Mouse (Mus musculus) embryo, embryonic 11 days (tissue): ENCODE data around the gene Cfap61.

ENCODE experiments used
- DNase-seq: peaks from one replicate; pipeline ENCODE4 v3.0.0-alpha.2; 2015

Cfap61 gene

DNA sequence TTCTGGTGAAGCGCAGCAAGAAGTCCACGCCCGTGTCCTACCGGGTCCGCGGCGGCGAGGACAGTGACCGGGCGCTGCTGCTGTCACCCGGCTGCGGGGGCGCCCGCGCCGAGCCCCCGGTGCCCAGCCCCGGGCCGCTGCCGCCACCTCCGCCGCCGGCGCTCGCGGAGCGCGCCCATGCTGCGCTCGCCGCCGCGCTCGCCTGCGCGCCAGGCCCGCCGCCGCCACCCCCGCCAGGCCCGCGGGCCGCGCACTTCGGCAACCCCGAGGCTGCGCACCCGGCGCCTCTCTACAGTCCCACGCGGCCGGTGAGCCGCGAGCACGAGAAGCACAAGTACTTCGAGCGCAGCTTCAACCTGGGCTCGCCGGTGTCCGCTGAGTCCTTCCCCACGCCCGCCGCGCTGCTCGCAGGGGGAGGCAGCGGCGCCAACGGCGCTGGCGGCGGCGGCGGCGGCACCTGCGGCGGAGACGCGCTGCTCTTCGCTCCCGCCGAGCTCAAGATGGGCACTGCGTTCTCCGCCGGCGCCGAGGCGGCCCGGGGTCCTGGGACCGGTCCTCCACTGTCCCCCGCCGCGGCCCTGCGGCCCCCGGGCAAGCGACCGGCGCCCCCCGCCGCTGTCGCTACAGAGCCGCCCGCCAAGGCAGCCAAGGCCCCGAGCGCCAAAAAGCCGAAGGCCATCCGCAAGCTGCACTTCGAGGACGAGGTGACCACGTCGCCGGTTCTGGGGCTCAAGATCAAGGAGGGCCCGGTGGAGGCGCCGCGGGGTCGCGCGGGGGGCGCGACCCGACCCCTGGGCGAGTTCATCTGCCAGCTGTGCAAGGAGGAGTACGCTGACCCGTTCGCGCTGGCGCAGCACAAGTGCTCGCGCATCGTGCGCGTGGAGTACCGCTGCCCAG, 287.9 kb downstream of the Cfap61 start:
- peak; percentile 74 for DNase-seq

DNA sequence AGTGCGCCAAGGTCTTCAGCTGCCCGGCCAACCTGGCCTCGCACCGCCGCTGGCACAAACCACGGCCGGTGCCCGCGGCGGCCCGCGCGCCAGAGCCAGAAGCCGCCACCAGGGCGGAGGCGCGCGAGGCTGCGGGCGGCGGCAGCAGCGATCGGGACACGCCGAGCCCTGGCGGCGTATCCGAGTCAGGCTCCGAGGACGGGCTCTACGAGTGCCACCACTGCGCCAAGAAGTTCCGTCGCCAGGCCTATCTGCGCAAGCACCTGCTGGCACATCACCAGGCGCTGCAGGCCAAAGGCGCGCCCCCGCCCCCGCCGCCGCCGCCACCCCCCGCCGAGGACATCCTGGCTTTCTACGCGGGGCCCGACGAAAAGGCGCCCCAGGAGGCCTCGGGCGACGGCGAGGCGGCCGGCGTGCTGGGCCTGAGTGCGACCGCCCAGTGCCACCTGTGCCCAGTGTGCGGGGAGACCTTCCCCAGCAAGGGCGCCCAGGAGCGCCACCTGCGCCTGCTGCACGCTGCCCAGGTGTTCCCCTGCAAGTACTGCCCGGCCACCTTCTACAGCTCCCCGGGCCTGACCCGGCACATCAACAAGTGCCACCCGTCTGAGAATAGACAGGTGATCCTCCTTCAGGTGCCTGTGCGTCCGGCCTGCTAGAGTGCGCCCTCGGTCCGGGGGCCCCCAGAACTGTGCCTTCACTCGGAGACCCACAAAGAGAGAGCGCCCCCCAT, 288.8 kb downstream of the Cfap61 start:
- DNase-seq, result peak; percentile 72

DNA sequence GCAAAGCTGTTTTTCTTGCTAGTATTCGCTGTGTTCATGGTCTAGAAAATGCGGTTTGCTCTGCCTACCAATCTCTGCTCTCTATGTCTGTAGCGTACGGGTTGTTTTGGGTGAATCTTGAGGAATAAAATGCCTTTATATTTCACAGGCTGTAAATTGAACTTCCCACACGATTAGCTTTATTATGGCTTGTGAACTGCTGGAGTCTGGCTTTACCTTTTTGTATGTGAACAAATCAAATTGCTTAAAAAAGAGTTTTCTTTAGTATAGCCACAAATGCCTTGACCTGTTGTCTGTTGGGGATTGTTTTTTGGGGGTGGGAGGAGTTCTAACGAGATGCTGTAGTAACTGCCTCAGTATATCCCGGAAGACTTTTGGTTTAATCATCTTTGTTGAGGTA, 289.6 kb downstream of the Cfap61 start:
- no peak for DNase-seq

DNA sequence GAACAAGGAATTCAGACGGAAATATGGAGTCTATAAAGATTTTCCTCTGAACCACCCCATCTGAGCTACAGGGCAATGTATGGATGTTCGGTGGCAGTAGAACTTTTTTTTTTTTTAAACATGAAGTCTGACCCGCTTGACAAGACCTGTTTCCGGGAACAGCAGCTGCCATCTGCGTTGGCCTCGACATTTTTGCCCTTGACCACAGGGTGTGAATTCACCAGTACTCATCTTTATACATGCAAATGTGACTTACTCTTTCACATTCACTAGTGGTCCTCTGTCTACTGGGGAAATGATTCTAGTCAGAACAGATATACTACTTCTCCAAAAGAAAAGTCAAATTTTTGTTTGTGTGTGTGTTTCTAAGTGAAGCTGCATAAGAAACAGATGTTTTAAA, 291.2 kb downstream of the Cfap61 start:
- DNase-seq, result no peak

DNA sequence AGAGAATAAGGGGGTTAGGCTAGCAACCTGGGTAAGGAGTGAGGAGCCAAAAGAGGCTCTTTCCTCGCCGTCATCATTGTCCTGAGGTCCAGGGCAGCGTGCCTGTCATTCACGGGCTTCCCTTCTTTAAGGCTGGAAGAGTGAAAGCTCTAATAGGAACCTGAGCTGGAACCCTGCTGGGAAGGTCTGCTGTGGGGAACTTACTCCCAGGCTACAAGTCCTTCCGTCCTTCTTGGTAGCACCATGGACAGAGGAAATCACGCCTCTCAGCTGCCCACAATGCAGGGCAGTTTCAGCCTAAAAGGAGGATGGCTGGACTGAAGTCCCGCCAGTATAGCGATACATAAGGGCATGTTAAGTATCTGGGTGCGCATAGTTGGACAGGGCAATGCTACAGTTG, 291.9 kb downstream of the Cfap61 start:
- DNase-seq, result peak; percentile 80

DNA sequence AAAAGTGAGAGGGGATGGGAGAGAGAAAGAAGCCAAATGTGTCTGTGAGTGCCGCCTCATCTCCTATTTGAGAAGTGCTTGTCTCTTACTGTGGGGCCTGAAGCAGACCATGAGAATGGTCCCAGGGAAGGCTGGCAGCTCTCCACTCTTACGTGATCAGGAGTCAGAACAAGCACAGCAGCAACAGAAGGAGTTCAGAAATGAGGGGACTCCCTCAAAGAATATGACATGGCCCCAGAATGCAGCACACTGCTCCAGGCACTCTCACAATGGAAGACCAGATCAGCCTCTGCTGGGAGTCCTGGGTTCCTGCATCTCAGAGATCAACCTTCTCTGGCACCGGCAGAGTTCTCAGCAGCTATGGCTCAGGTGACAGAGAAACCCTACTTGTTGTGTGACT, 293.1 kb downstream of the Cfap61 start:
- no peak for DNase-seq

DNA sequence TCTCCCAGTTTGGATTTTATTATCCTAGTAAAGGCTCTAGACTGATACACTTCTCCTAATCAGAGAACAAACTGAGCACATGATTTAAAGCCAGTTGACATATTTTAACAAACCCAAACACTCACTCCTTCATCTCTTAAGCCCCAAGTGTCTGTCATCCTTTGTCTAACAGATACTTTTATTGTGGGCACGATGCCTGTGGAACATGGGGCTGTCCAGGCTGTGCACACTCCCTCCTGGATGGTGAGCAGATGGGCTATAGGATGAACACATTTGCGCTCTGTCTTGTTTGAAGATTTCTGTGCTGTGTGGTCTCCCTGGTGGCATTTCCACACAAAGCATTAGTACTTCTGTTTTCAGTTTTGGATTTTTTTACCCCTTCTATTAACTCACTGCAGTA, 293.9 kb downstream of the Cfap61 start:
- DNase-seq, result no peak

DNA sequence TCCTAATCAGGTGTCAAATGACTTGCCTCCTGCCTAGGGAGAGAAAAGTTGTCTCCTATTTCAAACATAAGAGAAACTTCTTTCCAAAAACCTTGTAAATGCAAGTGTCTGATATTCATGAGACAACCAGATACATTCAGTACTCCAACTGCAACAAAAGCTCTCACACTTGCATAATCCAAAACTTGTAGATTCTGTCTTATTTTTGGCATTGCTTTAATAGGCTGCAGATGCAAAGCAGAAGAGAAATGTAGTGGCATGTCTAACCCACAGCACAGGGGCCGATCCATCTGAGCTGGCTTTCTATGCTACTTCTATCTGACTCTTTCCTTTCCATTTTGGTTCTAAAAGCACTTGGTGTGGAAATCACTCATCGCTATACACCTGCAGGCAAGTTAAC, 296.9 kb downstream of the Cfap61 start:
- DNase-seq, result no peak

DNA sequence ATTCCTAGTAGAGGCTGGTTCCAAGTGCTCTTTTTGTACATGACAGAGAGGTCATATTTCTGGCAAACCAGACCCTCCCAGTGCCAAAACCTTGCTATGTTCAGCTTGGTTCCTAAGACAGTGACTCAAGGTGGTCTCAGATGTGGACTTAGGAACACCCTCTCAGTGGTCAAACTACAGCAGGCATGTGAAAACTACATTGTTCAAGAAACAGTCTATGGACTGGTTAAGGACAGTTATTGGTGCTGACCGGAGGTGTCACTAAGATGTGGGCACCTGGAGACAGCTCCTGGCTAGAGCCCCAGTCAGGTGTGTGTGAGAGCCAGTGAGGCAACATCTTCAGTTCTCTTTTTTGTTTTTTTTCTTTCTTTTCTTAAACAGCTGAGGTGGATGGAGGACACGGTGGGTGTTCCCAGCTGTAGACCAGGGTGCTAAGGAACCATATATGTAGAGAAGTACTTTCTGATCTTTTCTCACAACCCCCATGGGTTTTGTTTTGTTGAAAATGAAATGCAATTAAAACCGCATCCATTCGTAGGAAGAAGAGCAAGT, 304.7 kb downstream of the Cfap61 start:
- DNase-seq, result no peak

DNA sequence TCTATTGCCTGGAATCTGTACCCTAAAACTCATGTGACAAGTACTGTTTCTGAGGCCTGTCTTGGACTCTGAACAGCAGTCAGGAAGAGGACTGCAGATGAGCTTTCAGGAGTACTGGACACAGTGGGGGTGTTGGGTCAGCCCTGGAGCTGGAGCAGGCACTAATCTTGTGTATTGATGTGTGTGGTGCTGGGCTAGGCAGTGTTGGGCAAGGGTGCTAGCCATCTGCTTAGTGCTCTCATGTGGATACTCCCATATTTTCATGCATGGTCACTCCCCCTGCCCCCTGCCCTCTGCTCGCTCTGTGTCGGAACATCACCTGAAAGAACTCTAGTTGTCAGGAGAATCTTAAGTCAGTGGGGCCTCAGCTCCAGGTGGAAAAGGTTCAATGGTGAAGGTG, 309.5 kb downstream of the Cfap61 start:
- no peak for DNase-seq

DNA sequence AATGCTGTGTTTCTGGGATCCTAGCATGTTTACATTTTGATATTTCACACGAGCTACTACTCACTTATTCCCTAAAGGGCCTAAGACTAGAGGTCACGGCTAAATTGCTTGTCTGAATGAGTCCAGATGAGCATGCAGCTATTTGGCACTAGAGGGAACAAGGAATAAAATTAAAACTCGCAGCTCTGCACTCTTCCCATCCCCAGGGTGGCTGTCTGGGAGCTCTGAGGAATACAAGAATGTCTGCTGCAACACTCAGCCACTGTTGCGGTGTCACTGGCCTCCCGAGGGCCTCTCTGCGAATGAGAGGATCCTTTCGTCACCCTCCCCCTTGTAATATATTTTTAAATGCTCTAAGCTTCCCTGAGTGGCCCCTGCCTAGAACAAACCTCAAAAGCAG, 310.8 kb downstream of the Cfap61 start:
- no peak for DNase-seq

DNA sequence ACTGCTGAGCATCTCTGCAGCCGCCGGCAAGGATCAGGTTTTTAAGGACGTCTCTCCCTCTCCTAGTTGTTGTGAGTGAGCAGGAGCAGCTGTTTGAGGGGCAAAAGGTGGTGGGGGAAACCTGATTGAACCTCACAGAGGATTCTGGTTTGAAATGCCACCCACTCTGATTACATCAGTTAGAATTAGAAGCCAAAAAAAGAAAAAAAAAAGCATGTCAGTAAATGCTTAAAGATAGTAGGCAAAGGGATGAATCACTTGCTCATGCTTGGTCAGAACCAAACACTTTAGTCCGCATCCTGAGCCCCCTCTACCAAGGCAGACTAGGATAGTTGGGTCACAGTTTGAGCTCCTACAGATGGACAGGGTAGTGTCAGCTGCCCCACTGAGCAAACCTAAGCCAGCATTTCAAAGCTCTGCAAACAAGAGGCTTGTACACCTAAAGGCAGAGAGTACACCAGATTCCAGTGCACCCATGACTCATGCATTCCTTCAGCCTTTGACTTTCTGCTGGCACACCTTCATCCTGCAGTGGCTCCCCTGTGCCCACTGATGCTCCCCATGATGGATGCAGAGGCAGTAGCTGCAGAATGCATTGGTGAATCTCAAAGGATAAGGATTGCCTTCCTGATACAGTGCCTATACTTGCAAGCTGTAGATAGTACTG, 312.0 kb downstream of the Cfap61 start:
- no peak for DNase-seq

DNA sequence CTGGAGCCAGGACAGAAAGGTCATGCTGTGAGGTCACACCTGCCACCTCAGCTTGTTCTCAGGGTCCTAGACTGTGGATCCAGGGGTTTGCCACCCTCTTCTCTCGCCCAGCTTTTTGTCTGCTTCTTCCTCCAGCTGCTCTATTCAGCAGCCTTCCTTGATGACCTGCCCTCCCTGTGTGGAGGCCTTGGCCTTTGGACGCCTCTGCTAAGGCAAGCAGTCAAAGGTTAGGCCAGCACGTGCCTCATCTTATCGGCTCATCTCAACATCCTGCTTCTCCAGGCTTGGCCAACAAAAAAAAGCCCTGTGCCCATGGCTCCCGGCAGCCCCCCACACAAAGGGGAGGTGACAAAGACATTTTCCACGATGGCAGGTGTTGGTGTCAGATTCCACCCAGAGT, 313.0 kb downstream of the Cfap61 start:
- no peak for DNase-seq

DNA sequence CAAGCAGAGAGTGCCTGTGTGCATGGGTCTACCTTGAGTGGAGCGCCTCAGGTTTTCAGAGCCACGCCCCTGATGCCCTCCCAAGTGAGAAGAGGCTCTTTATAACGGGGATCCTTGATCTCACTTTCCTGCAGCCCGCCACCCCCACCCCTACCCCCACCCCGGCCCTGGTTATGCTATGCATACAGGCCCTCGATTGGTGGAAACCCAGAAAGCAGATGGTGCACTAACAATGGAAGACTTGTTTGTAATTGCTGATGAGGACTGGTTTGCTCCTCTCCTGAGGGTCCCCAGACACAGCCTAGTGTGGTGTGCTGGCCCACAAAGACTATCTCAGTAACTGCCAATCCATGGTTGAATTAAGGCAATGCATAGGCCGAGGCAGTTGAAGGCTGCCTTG, 314.4 kb downstream of the Cfap61 start:
- DNase-seq, result no peak

DNA sequence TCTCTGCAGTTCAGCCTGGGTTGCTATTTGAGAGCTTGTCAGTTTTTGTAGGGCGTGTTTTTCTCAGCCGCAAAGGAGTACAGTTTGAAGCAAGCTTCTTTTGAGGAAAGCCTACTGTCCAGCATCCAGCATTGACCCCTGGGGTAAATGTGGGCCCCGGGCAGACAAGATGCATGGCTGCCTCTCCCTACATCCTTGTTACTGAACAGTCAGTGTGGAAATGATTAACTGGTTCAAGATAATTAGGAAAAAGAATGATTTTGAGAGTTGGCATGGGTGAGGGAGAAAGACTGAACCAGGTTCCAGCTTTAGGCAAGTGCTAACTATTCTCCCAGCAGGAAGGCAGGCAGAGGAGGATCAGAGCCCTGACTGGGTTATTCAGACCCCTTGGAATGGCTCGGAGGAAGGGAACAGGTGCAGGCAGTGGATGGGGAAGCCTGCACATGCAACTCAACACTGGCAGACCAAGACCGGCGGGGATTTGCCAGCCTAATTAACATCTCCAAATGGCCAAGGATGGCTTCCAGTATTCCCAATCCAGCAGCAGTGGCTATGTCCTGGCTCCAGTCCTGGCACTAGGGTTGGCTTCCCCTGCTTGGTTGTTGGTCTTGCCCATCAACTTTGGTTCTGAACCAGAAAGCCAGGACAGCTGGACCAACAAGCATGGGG, 315.8 kb downstream of the Cfap61 start:
- no peak for DNase-seq

DNA sequence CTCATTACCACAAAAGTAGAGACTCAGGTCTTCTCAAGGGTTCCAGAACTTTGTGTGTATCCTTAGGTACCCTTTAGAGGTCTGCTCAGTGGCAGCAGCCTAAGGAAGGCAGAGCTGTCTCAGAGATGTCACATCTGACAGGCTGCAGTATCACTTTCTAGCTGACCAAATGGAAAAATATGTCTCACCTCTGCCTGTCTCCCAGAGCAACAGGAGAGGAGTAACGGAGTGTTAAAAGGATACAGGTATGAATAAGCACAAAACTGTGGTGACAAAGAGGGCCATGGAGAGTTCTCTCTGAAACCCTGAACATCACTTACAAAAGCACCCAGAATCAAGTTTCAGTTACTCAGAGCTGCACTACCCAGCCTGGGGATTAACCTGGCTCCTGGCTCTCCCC, 319.8 kb downstream of the Cfap61 start:
- DNase-seq, result no peak

DNA sequence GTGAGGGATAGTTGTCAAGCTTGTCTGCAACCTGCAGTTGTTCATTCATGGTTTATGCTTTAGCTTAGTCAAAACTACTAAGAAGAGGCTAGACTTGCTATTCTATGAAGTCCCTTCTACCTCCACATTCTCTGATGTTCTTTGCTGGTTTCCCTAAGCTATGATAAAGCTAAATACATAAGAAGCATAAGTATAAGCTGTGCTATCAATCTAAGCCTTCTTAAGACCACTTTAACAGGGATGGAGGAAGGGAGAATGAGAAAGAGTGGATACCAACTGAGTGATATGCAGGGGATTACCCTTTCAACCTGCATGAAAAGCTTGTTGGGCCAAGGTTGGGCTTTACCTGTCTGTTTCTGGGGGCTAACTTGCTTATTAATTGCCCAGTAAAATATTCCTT, 321.1 kb downstream of the Cfap61 start:
- no peak for DNase-seq

DNA sequence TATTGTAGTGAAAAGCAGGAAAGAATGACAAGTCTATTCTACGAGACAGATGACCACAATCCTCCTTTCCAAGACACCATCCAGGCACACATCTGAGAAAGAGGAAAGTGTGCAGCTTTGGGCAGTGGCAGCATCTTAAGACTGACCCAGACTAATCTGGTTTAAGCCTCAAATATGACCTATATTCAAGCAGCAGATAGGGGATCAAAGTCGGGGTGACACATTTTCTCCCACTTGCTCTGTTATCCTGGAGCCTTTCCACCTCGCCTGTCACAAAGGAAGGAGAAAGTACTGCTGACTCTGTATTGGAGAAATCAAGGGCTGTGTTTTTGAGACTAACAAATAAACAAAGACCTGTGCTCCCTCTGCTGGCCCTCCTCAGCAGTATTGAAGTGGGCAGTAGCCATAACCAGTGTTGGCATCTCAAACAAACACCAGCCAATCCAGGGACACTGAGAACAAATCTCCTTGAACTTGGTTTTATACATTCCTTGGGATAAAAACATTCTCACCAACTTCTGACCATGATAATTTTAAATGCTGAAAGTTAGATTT, 321.8 kb downstream of the Cfap61 start:
- DNase-seq, result peak; percentile 47

DNA sequence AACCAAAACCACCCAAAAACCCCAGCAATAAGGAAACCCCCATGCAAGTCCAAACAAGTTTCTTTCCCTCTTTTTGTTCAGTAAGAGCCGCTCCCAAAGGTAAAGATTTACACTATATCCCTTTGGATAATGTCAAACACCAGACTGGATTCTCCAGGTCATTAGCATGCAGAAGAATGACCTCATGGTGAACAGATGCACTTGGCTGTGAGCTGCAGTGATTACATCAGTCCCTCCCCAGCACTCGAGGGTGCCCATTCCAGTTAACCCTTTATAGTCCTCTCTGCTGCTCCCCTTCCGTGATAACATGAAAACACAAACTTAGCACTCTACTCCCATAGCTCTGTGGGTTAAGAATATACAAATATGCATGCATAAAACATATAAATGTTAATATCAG, 322.5 kb downstream of the Cfap61 start:
- peak; percentile 27 for DNase-seq

DNA sequence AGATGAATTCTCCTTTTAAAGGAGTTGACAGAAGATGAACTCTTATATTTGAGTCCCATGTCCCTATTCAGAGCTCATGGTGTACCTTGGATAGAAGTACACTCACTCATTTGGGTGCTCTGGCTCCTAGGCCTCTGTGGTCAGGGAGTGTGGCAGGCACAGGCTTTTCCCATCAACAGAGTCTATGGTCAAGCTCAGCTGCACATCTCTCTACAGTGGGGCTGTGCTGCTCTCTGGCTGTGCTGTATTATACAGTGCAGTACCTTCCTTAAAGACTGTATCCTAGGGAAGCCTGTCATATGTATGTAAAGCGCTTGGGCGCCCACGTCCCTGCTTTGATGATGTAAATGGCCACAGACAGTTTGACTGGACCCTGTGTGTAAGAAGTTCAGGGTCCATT, 323.0 kb downstream of the Cfap61 start:
- no peak for DNase-seq

DNA sequence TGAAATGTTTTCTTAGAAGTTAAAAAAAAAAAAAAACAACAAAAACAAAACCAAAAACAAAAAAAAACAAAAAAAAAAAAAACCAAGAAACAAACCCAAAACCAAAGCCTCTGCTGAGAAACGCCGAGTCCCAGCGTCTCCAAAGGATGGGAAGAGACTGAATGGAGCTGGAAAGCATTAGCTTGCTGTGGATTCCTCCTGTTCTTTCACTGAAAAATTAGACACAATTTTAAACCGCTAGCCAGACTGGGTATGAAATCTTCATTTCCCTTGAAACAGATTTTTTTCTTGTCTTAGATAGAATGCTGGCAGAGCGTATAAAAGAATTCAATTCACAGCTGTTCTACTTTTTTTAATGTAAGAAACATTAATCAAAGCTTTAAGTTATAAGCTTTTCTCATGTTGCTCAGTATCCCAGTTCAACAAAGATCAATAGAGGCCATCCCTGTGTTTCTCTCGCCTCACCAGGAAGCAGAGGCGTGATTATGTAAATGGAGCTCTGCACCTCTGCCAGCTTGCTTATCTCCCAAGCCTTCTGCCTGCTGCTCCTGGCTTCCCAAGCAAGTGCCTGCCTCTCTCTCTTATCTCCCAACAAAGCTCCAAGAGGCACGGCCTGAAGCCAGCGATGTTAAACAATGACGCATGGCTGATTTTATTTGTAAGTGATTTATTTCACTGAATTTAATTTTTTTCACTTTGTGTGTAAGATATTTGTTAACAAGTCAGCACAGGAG, 324.3 kb downstream of the Cfap61 start:
- DNase-seq, result peak; percentile 35
